Mouse (Mus musculus): ENCODE measurements around the gene C1qtnf5. TPM values are rescaled to one million over a fixed set of nuclear protein-coding genes. Genes with fewer than 3 reads are reported as not detected.

C1qtnf5 gene
- total RNA-seq, 1 experiment from 2014 or later: not detected

DNA sequence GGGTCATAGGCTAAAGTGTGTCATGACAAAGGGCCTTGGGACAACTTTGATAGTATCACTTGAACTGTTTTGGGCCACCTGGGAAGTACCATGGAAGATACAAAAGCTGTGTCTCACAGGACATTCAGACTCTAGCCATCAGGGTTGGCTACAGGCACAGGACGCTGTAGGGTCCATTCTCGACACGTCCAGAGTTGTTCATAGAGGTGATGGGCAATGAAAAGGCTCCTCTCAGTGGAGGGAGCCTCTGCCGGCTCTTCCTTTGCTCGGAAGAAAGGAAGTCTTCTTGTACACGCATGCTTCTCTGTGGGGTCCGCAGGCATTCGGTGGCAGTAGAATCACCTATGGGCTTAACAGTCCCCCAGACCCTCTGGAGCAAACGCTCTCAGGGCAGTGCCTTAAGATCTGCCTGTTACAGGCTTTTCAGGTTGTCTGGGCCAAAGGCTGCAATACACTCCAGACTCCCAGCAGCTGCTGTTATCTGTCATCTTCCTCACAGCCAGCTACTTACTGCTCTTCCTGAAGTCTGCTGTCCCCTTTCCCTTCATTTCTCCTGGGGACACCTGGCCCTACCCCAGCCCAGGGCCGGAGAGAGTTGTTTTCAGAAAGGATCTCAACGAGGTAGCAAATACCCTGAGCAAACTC is 29.7 kb upstream of the C1qtnf5 start:
- no peak for ATAC-seq (replicated peaks in 1 of 2; ENCODE audit: insufficient read depth in 1 of 2, low FRiP score in 2 of 2, low TSS enrichment in 1 of 2, low read depth in 1 of 2, poor library complexity in 2 of 2, severe bottlenecking in 2 of 2)

DNA sequence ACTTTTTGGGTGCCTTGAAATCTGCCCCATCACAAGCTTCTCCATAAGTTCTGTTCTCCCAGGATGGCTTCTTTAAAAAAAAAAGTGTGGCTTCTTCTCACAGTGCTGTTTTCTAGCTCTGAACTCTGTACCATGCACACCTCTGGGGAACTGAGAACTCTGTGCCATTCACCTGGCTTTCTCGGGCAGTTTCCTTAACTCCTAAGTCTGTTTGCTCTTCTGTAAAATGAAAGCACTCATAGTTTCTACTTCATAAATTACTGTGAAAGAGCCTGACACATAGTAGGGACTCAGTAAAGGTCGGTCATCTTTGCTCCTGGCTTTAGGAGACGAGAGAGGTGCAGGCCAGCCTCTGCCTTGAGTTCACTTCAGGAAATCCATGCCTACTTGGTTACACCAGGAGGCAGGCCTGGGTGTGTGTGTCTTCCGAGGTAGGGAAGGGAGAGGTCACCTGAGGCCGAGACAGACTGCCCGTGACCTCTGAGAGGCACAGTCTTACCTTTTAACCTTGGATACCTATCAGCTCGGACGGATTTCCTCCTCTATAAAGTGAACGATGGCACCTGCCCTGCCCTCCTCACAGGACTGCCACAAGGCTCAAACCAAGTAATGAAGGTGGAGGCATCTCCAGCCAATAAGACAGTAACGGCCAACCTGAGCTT is 28.8 kb upstream of the C1qtnf5 start:
- no peak for ATAC-seq (replicated peaks in 1 of 2; ENCODE audit: insufficient read depth in 1 of 2, low FRiP score in 2 of 2, low TSS enrichment in 1 of 2, low read depth in 1 of 2, poor library complexity in 2 of 2, severe bottlenecking in 2 of 2)

DNA sequence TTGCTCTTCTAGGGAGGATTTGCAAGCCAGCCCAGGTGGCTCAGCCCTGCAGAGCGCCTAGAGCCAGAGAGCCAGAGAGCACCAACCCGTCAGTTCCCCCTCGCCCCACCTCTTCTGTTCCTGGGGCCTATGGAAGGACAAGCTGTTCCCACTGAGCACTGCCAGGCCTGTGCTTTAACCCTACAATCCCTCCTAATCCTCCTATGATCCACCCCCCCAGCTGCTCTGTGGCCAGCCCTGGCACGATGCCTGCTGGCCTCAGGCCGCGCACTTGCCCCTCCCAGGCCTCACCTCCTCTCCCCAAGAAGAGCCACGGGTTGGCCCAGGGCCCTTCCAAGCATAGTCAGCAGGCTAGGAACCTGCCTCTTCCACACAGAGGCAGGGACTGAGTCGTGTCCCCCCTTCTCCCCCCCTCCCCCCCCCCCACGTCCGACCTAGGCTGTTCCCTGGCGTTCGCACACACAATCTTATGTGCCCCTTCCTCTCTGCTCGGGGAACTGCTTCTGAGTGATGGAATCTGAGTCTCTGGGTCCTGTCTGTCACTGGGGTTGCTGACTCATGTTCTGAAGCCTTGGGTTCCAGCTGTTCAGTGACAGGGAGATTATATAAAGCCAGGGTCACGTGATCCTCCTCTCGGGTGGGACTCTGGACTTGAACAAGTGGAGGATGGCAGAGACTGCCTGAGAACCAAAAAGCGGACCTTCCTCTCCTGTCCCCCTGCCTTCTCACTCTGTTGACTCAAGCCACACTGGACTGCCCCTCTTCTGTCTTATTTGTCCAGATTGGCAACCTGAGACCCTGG is 27.9 kb upstream of the C1qtnf5 start:
- peak; percentile 40 to 50 for ATAC-seq (replicated peaks in 1 of 2; ENCODE audit: insufficient read depth in 1 of 2, low FRiP score in 2 of 2, low TSS enrichment in 1 of 2, low read depth in 1 of 2, poor library complexity in 2 of 2, severe bottlenecking in 2 of 2)

DNA sequence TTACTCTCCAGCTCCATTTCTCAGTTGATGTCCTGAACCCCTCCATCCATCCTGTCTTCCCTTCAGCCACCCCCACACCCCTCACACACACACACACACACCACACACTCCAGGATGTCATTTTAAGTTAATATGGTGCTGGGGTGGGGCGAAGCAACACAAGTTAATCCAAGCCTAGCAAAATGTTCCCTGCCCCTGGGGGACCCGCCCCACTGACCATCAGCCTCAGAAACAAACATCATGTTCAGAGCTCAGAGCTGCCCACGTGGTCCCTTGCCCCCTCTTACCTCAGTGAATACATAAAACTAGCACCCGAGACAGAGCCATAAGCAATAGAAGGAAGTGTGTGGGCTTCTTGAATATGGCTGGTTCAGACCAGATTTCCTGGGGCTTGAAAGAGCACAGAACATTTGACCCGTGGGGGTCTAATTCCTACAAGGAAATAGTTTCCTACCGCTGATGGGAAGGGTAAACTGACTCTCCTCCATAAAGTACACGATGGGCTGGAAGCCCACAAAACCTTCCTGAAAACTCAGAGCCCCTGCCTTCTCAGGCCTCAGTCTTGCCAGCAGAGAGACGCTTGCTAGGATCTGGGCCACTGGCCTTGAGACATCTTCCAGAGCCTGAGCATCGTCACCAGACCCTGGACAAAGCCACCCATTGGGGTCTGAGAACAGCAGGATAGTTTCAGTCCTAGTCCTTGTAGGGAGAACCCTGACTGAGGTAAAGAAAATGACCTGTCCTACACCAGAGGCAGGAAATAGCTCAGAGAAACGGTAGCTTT is 26.9 kb upstream of the C1qtnf5 start:
- no peak for ATAC-seq (replicated peaks in 1 of 2; ENCODE audit: insufficient read depth in 1 of 2, low FRiP score in 2 of 2, low TSS enrichment in 1 of 2, low read depth in 1 of 2, poor library complexity in 2 of 2, severe bottlenecking in 2 of 2)

DNA sequence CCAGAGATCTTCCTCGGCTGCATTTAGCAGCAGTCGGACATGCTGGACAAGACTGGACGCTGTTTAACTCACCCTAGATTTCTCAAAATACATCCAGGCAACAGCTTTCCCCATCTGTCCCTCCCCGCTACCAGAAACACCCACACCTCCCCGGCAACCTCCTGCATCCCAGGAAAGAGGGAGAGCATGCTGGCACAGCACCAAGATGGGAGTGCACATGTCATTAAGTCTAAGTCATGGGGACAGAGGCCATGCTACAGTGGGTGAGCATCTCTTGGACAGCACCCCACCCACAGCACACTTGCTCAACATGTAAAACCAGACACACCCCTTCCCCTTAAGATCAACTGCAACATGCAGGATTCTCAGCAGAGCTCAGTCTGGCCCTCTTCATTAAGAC is 26.1 kb upstream of the C1qtnf5 start:
- no peak for ATAC-seq (replicated peaks in 1 of 2; ENCODE audit: insufficient read depth in 1 of 2, low FRiP score in 2 of 2, low TSS enrichment in 1 of 2, low read depth in 1 of 2, poor library complexity in 2 of 2, severe bottlenecking in 2 of 2)

DNA sequence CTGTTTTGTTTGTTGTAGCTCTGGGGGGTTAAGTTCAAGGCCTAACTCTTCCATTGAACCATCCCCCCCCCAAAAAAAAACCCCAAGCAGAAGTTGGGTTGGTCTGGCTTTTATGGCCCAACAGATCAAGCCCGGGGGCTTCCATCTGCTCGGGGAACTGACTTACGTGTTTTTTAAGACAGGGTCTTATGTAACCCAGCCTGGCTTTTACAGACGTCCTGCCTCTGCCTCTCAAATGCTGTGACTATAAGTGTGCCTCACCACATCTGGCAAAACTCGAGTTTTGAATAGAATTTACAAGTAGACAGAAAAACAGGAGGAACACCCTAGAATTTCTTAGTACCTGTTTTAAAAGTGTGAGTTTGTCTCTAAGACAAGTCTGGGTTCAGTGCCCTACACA is 25.5 kb upstream of the C1qtnf5 start:
- no peak for ATAC-seq (replicated peaks in 1 of 2; ENCODE audit: insufficient read depth in 1 of 2, low FRiP score in 2 of 2, low TSS enrichment in 1 of 2, low read depth in 1 of 2, poor library complexity in 2 of 2, severe bottlenecking in 2 of 2)

DNA sequence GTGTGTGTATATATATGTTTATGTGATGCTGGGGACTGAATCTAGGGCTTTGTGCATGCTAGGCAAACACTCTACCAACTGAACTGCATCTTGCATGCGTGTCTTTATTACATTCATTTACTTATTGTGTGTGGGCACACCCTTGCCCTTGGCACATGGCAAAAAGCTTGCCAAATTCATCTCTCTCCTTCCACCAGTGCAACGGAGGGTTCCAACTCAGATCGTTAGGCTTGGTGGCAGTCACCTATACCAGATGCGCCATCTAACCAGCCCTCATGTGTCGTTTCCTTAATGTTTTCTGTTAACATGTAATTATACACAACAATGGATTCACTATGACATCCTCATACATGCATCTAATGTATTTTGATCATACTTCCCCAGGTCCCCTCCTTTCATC is 24.8 kb upstream of the C1qtnf5 start:
- no peak for ATAC-seq (replicated peaks in 1 of 2; ENCODE audit: insufficient read depth in 1 of 2, low FRiP score in 2 of 2, low TSS enrichment in 1 of 2, low read depth in 1 of 2, poor library complexity in 2 of 2, severe bottlenecking in 2 of 2)

DNA sequence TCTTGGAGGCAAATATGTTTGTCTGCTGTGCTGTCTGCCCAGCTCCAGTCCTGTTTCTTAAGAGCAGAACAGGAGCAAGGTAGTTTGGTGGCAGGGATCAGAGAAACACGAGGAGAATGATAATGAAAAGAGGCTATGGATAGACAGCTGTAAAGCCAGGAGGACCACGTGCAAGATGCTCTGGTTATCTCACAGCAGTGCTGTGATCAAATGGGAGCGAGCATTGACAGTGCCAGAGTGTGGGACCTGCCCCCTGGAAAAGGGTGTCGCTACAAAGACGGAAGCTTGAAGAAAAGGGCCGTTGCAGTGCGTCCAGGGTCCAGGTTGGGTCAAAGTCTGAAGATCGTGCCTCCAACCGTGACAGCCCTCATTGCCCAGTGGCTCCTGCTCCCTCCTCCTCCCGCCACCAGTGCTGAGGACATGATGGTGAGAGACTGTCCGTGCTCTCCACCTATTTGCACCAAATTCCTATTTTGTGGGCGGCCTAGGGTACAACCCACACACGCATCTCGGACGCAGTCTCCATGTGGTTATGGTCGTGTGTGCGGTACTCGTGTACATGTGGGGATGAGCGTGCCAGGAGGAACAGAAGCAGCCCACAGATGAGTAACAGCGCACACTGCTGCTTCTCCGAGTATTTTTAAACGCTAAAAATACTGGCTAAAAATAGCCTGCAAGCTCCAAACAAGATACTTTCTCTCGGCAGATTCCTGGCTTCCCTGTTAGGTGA is 23.5 kb upstream of the C1qtnf5 start:
- ATAC-seq (replicated peaks in 1 of 2; ENCODE audit: insufficient read depth in 1 of 2, low FRiP score in 2 of 2, low TSS enrichment in 1 of 2, low read depth in 1 of 2, poor library complexity in 2 of 2, severe bottlenecking in 2 of 2): no peak

DNA sequence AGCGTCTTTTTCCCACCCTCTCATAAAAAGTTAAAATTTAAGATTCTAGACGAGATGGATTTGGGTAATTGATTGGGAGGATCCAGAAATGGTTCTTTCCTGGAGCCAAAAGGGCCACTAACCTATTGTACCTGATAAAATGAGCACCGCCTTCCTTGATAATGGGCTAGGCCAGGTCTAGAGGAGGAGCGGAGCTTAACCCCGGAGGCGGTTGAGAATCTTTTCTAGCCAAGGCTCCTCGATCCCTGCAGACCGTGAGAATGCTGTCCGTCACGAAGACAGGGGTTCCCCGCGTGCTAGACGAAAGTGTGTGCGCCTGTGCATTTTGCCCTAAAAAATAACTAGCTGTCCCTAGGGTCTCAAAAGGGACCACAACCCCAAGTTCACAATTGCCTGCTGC is 22.8 kb upstream of the C1qtnf5 start:
- ATAC-seq (replicated peaks in 1 of 2; ENCODE audit: insufficient read depth in 1 of 2, low FRiP score in 2 of 2, low TSS enrichment in 1 of 2, low read depth in 1 of 2, poor library complexity in 2 of 2, severe bottlenecking in 2 of 2): no peak

DNA sequence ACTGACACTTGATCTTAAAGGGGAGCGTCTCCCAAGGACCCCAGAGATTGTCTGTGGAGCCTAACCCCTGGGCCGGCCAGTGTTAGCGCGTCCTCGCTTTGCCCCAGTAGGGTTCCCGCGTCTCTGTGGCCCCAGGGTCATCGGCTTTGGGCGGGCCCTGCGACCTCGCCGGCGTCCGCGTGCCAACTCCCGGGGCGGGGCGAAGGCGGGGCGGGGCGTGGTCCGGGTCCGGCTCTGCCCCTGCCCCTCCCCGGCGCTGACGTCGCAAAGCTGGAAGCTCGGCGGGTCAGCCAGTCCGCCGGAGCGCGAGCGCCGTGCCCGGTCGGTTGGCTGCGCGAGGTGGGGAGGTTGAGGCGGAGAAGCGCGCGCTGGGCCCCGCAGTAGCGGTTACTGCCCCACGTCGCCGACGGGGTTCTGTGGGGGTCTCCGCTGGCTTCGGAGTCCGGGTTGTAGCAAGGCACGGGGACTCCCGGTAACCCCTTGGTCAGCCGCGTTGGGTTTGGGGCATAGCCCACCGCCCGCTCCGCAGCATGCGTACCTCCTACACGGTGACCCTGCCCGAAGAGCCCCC is 22.3 kb upstream of the C1qtnf5 start:
- ATAC-seq (replicated peaks in 1 of 2; ENCODE audit: insufficient read depth in 1 of 2, low FRiP score in 2 of 2, low TSS enrichment in 1 of 2, low read depth in 1 of 2, poor library complexity in 2 of 2, severe bottlenecking in 2 of 2): peak; percentile 23 to 44; a peak in 1 of 4 replicates

DNA sequence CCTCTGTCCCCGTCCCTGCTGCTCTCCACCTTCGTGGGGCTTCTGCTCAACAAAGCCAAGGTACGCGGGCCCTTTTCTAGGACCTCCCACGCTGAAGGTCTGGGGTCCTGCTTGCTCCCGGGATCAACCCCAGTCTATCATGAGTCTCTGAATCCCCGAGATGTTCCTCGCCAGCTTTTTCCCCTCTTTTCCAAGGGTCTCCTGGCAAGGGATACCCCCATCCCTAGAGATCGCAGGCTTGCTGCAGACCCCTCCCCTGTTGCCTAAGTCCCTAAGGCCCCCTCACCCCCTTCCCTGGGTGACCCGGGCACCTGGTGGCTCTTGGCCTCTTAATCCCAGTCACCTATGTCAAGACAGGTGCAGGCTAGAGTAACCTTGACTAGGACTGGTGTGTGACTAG is 21.8 kb upstream of the C1qtnf5 start:
- ATAC-seq (replicated peaks in 1 of 2; ENCODE audit: insufficient read depth in 1 of 2, low FRiP score in 2 of 2, low TSS enrichment in 1 of 2, low read depth in 1 of 2, poor library complexity in 2 of 2, severe bottlenecking in 2 of 2): no peak

DNA sequence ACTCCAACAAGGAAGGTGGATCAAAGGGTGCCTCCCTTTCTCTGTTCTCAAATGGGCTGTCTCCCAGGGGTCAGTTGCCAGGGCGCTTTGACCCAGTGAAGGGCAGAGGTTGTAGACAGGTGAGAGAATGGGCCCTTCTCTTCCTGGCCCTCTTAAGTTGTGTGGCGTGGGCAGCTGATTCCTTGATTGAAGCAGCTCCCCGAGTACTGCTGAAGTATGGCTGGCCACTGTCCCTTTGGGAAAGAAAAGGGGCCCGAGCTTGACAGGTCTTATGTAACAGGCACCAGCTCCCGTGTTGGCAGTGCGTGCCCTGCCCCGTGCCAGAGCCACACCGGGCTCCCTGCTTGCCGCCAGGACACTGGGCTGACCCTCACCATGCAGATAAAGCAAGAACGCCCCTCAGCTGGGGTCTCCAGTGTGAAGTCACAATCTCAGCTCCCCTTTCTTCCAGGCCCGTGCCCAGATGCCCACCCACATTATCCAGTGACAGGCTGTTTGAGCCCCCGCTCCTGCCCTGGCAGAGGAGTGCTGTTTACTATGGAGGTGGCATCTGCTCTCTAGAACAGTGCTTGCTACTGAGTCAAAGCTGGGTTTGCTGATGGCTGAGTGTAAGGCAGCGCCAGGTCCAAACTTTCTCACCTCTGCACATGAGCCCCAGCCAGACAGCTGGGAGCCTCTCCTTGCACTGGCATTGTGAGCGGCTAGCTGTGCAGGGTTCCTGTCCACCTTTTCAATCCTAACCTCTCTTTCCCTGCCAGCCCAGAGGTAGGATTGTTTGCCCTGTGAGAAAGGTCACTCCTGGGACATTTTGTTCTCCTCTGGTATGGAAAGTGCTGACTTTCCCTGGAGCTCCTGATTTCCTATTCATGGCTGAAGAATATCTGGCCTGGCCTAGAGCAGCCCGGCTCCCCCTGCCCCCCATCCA is 21.0 kb upstream of the C1qtnf5 start:
- no peak for ATAC-seq (replicated peaks in 1 of 2; ENCODE audit: insufficient read depth in 1 of 2, low FRiP score in 2 of 2, low TSS enrichment in 1 of 2, low read depth in 1 of 2, poor library complexity in 2 of 2, severe bottlenecking in 2 of 2)

DNA sequence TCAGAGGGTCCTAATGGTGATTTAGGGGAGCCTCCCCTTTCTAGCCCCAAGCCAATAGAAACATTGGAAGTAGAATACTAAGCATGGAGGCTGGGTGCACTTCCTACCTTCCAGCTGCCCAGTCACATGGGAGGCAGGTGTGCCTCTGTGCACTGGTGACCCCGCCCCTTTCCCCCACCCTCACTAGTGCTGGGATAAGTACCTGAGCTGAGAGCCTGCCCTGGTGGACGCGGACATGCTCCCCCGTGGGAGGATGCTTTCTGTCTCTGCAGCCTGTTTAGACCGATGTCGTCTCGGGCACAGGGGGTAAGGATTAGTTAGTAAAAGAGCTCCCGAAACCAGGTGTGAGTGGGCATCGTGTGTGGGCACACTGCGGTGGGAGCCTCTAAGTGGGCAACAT is 20.1 kb upstream of the C1qtnf5 start:
- no peak for ATAC-seq (replicated peaks in 1 of 2; ENCODE audit: insufficient read depth in 1 of 2, low FRiP score in 2 of 2, low TSS enrichment in 1 of 2, low read depth in 1 of 2, poor library complexity in 2 of 2, severe bottlenecking in 2 of 2)

DNA sequence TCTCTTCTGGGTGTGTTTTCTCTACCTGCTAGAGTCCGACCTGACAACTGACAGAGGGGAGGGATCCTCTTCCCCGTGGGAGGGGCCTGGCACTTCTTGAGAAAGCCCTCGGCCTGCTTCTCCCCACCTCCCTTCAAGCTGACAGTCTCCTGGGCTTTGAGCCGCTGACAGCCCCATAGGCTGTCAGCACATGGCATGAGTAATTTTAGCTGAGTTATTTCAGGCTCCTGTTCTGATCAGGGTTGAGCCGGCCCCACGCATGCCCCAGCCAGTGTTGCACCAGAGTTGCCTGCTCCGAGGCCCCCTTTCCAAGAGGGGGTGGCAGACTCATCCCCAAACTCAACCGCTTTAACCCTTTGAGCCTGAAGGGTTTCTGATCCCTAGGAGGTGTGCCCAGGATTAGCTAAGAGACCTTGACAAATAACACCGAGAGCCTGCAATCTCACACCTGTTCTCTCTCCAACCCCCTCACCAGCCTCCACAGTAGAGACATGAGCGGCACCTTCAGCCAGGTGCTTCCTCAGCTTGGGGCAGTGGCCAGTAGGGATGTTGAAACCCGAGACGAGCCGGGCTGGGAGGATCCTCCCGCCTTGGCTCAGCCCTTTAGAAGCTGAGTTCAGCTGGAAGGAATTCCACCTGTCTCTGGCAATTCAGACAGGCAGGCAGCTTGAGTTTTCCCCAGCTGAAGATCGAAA is 19.1 kb upstream of the C1qtnf5 start:
- ATAC-seq (replicated peaks in 1 of 2; ENCODE audit: insufficient read depth in 1 of 2, low FRiP score in 2 of 2, low TSS enrichment in 1 of 2, low read depth in 1 of 2, poor library complexity in 2 of 2, severe bottlenecking in 2 of 2): no peak

DNA sequence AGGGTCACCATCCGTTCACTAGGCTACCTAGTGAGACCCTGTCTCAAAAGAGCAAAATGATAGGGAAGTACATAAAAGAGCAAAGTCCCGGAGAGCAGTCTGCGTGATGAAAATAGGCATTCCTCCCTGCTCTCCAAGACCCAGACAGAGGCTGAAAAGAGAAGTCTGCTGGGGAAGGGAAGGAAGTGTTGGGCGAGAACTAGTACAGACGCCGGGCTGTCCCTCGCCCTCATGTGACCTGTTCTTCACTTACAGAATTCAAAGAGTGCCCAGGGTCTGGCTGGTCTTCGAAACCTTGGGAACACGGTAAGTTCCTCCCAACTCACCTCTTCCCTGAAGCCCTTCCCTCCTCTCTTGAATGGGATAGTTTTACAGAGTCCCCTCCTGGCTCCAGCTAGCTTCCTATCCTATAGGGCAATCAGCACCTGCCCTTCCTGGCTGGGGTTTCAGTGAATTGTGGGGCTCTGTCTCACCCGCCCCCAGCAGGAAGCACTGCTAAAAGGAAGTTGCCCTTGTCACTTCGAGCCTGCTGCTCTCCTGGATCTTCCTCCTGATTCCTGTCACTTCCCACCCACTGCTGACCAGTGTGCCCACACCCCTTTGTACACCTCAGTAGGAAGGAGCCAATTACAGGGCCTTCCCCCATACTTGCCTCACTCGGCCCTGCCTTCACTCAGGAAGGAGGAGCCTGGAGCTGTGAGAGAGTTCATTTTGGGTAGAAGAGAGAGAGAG is 18.0 kb upstream of the C1qtnf5 start:
- ATAC-seq (replicated peaks in 1 of 2; ENCODE audit: insufficient read depth in 1 of 2, low FRiP score in 2 of 2, low TSS enrichment in 1 of 2, low read depth in 1 of 2, poor library complexity in 2 of 2, severe bottlenecking in 2 of 2): peak; percentile 63 to 64
